Mouse (Mus musculus) neural tube, embryonic 15.5 days (tissue): Measurements from ENCODE around the gene Fmnl2. TPM values are rescaled to one million over a fixed set of nuclear protein-coding genes. Genes with fewer than 3 reads are reported as not detected.
A peak's percentile ranks its signal among the peaks of the same experiment; 100 is the strongest.

Experiments used
- ATAC-seq: fragments of 200-750 bp; cut with Nextera tagmentation; 2 replicates; pipeline ENCODE4 v1.8.0; 2017; ENCODE audit warnings: mild to moderate bottlenecking, moderate TSS enrichment, moderate library complexity; ENCODE audit not compliant: low FRiP score
- H3K27ac ChIP-seq: fragments of 300-500 bp; sonication (generic); replicated peaks from 2 replicates; pipeline ENCODE4 v1.5.1; 2015; ENCODE audit warnings: mild to moderate bottlenecking, inconsistent platforms
- H3K27me3 ChIP-seq: fragments of 300-500 bp; sonication (generic); replicated peaks from 2 replicates; pipeline ENCODE4 v1.6.1; 2015; ENCODE audit warnings: inconsistent platforms
- H3K36me3 ChIP-seq: fragments of 300-500 bp; sonication (generic); 2 replicates; pipeline ENCODE4 v1.6.1; 2015; ENCODE audit warnings: inconsistent platforms
- H3K4me1 ChIP-seq: fragments of 300-500 bp; sonication (generic); 2 replicates; pipeline ENCODE4 v1.6.1; 2015; ENCODE audit warnings: inconsistent platforms
- H3K4me2 ChIP-seq: fragments of 300-500 bp; sonication (generic); 2 replicates; pipeline ENCODE4 v1.6.1; 2015; ENCODE audit warnings: inconsistent platforms, mild to moderate bottlenecking, moderate library complexity
- H3K4me3 ChIP-seq: fragments of 300-500 bp; sonication (generic); replicated peaks from 2 replicates; pipeline ENCODE4 v1.5.1; 2015; ENCODE audit warnings: mild to moderate bottlenecking, inconsistent platforms
- H3K9ac ChIP-seq: fragments of 300-500 bp; sonication (generic); replicated peaks from 2 replicates; pipeline ENCODE4 v1.6.1; 2015; ENCODE audit warnings: mild to moderate bottlenecking, inconsistent platforms
- H3K9me3 ChIP-seq: fragments of 300-500 bp; sonication (generic); replicated peaks from 2 replicates; pipeline ENCODE4 v1.6.1; 2016; ENCODE audit warnings: inconsistent platforms
- WGBS: fragments of 180-500 bp; shearing (Covaris S2); methylation state at CpG from one replicate; pipeline ENCODE4 v1.1.7; 2015; ENCODE audit warnings: mixed read lengths; 5-methylcytosine and 5-hydroxymethylcytosine counted together
- polyA plus RNA-seq: library from polyadenylated mRNA; unstranded; fragments of >200 nt; fragmentation: Nextera tagmentation; extraction: Ambion mirVana; gene quantifications from 2 replicates; pipeline ENCODE4 v1.2.1, GENCODE M21; 2015

Fmnl2 gene
- polyA plus RNA-seq, 1 experiment from 2014 or later: 8.8 TPM

DNA sequence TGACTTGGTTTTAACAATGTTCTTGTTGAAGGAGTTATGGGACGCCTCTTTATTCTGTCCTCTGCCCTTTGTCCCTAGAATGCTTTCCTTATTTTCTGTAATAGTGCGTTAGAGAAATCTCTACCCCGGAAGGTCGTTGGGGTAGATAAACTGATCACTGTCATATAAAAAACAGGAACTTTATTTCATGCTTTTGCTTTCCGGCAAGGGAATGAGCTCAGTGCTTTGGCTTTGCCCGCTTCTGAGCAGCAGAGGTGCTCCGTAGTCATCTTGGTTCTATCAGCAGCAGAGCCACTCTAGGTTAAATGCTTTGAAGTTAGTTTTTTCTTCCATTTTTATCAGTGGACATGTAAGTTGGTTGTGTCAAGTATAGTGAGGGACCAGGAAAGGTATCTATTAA, 135.6 kb downstream of the Fmnl2 start:
- Histone ChIP-seq H3K9ac (no peak overlapping the region), H3K4me1 (peaks cover 13% of the 10 kb centered on the region), H3K27me3 (no peaks in the 10 kb centered on the region), H3K4me2 (no peak overlapping the region), H3K4me3 (no peak overlapping the region), H3K27ac (no peak overlapping the region), H3K9me3 (no peaks in the 10 kb centered on the region), H3K36me3 (no peaks in the 10 kb centered on the region)
- 80% methylated on average over 7 of the region's 7 CpGs for WGBS
- ATAC-seq: no peak

DNA sequence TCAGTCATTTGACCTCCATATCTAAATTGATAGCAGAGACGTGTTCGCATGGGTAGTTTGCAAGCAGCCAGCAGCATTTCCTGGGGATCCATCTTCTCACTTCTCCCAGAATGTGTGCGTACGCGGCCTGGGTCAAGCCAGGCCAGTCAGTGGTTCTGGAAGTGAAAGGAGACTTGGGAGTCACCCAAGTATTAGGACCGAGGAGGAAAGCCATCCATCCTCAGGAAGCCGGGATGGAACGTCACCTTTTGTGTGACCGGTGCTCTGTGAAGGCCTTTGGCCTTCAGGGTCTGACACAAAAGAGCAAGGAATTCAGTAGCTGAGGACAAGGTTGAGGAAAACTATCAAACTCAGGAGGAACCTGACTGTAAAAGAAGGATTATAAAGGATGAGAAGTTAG, 136.9 kb downstream of the Fmnl2 start:
- H3K9me3 ChIP-seq: no peaks in the 10 kb centered on the region
- no peak for ATAC-seq
- H3K27me3 ChIP-seq: no peaks in the 10 kb centered on the region
- peaks cover 13% of the 10 kb centered on the region for H3K4me1 ChIP-seq
- no peak overlapping the region for H3K4me3 ChIP-seq
- H3K27ac ChIP-seq: no peak overlapping the region
- whole genome bisulfite sequencing: 87% methylated on average over 9 of the region's 9 CpGs
- no peaks in the 10 kb centered on the region for H3K36me3 ChIP-seq
- no peak overlapping the region for H3K9ac ChIP-seq
- no peak overlapping the region for H3K4me2 ChIP-seq

DNA sequence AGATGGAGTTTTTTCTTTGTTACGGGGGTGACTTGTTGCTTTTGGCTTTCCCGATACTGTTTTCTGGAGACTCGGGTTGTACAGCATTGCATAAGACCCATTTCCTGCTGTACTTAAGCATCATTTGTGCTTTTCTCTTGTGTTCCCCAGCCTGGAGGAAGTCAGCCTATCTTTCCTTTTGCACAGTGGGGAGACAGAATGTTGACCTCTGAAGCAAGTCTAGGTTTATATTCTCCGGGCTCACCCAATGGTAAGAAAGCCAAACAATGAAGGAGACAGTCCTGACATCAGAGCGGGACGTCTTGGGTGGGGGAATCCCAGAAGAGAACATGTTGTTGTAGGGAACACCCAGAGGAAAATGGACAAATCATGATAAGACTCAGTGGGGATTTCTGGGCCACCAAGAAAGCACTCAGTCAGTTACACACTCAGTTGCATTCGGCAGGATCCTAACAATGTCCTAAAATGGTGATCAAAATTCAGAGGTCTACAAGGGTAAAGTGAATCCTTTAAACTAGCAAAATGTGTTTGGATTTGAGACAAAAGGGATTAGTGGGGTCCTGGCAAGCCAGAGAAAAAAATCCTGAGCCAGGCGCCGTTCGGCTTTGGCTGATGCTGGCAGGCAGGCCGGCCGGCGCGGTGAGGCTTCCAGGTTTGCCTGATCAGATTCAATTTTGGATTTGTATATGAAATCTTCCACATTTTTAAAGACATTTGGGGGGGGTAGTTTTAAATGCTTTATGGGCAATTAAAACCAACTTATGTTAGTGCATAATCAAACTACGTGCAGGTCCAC, 140.5 kb downstream of the Fmnl2 start:
- Histone ChIP-seq H3K27me3 (no peaks in the 10 kb centered on the region), H3K4me1 (0 out of 2 replicates have a peak, but pooled peaks cover 6% of the 10 kb centered on the region), H3K4me3 (no peak overlapping the region), H3K9me3 (no peaks in the 10 kb centered on the region), H3K9ac (no peak overlapping the region), H3K27ac (no peak overlapping the region), H3K4me2 (no peak overlapping the region), H3K36me3 (no peaks in the 10 kb centered on the region)
- no peak for ATAC-seq
- WGBS: 83% methylated on average over 15 of the region's 15 CpGs

DNA sequence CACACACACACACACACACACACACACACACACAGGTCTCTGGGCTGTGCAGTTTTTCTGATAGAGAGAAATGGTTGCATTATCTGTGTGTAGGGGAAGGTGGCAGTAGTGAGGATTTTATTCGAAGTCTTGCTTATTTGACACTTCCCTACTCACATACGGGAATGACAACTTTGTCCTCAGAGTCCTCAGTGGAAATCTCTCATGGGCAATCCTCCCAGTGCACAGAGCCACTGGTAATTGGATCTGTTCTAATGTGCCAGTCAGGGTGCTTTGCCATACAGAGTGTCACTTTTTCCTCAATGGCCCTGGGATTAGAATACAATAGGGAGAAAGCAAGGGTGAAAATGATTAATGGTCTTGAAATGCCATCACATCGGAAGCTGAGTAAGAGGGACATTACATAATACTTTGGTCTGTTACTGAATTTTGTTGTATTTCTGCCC, 141.9 kb downstream of the Fmnl2 start:
- ATAC-seq: 0 out of 2 replicates have a peak, but pooled peaks have one; percentile 39
- no peaks in the 10 kb centered on the region for H3K27me3 ChIP-seq
- WGBS: 44% methylated on average over 3 of the region's 3 CpGs

DNA sequence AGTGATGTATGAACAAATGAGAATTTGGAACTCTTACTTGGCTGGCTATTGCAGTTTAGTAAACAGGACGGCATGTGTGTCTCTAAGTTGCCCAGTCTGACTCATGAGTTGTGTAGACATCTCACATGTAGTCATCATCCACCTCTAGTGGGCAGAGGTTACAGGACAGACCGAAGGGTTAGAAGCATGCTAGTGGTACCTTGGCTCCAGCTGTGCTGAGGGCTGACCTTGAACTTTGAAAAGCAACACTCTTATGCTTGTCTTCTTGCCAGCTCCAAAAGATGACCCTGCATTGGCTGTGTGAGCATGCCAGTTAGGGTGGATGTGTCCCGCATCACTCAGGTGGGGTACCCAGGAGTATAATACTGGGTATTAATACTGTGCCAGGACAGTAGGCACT, 142.8 kb downstream of the Fmnl2 start:
- Histone ChIP-seq H3K27ac (no peak overlapping the region), H3K4me2 (no peak overlapping the region), H3K36me3 (no peaks in the 10 kb centered on the region), H3K4me3 (no peak overlapping the region), H3K27me3 (no peaks in the 10 kb centered on the region), H3K9ac (no peak overlapping the region), H3K4me1 (0 out of 2 replicates have a peak, but pooled peaks cover 6% of the 10 kb centered on the region), H3K9me3 (no peaks in the 10 kb centered on the region)
- WGBS: 97% methylated on average over 3 of the region's 3 CpGs
- ATAC-seq: no peak

More for the DNA sequence above, 141.9 kb downstream of the Fmnl2 start:
- Histone ChIP-seq H3K4me1 (0 out of 2 replicates have a peak, but pooled peaks cover 6% of the 10 kb centered on the region), H3K9me3 (no peaks in the 10 kb centered on the region), H3K4me3 (no peak overlapping the region), H3K9ac (no peak overlapping the region), H3K27ac (no peak overlapping the region), H3K4me2 (no peak overlapping the region), H3K36me3 (no peaks in the 10 kb centered on the region)

DNA sequence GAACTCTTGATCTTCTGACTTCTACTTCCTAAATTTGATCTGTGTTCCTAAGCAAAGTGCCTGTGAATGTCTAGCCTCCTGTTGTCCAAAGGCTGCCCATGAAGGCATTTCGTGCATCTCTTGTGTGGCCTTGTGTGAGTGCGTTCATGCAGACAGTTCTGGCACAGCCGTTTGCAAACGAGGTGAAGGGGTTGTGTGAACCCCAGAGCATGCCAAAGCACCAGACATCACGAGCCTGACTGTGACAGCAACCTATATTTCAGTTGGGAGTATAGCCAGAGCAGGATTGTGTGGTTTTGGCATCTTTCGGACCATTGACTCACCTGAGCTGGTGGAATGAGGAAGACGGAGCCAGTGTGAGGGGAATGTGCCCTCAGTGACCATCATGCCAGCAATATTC, 148.5 kb downstream of the Fmnl2 start:
- 58% methylated on average over 7 of the region's 7 CpGs for WGBS
- no peaks in the 10 kb centered on the region for H3K36me3 ChIP-seq
- no peaks in the 10 kb centered on the region for H3K9me3 ChIP-seq
- H3K4me1 ChIP-seq: peaks cover 30% of the 10 kb centered on the region
- no peak overlapping the region for H3K9ac ChIP-seq
- ATAC-seq: no peak
- H3K4me3 ChIP-seq: no peak overlapping the region
- H3K27ac ChIP-seq: no peak overlapping the region
- H3K27me3 ChIP-seq: no peaks in the 10 kb centered on the region
- H3K4me2 ChIP-seq: no peak overlapping the region

DNA sequence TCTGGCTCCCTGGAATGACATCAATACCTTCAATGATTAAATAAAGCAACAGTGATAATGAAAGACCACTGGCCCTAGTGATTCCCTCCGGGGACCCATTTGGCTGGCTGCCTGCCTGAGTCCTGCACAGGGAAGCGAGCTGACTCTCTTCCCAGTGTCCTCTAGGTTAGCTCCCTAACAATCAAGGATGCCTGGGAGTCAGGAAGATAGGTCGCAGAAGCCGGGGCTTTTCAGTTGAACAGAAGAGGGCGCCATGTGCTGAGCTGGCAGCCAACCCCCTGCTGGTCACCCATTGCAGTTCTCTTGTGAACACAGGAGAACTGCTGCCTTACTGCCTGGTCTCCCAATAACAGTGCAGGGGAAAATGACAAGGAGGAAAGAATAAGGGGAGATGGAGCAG, 149.5 kb downstream of the Fmnl2 start:
- Histone ChIP-seq H3K4me2 (no peak overlapping the region), H3K9ac (no peak overlapping the region), H3K36me3 (no peaks in the 10 kb centered on the region), H3K4me3 (no peak overlapping the region), H3K4me1 (peaks cover 32% of the 10 kb centered on the region), H3K27ac (no peak overlapping the region), H3K27me3 (no peaks in the 10 kb centered on the region), H3K9me3 (no peaks in the 10 kb centered on the region)
- WGBS: 13% methylated on average over 5 of the region's 5 CpGs
- ATAC-seq: no peak

DNA sequence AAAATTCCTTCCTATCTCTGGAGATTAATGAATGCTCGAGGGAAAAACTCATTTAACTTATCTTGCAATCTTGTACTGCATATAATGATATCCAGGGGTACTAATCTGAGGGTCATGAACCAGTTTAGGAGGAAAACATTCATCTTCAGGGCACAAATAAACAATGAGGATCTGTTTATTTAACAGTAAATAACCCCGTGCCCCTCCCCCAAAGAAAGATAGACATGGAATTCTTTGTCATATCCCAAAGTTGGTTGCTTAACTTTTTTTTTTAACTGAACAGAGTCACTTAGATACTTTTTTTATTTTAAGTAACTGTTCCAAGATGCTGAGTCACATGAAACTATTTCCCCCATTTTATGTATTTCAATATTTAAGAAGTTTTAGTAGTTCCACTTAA, 155.4 kb downstream of the Fmnl2 start:
- H3K9ac ChIP-seq: no peak overlapping the region
- WGBS: 74% methylated on average over 2 of the region's 2 CpGs
- ATAC-seq: no peak

DNA sequence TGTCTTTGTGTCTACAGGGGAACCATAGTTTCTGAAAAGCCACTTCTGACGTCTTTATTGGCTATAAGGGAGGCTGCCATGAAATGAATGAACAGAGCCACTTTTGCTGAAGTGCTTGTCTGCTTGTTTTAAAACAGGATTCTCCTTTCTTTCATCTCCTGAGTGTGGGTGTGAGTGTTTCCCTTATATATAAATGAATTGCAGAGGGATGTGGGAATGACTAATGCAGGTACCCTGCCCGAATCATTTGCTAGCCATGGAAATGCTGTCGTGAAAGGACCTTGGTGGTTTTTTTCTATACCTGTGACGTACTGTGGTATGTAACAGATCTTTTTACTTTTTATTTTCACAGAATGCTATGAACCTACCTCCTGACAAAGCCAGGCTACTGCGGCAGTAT, 156.8 kb downstream of the Fmnl2 start:
- Histone ChIP-seq H3K4me1 (peaks cover 15% of the 10 kb centered on the region), H3K4me2 (no peak overlapping the region), H3K9me3 (no peaks in the 10 kb centered on the region), H3K27ac (no peak overlapping the region), H3K36me3 (no peaks in the 10 kb centered on the region), H3K27me3 (no peaks in the 10 kb centered on the region), H3K9ac (no peak overlapping the region), H3K4me3 (no peak overlapping the region)
- no peak for ATAC-seq
- 68% methylated on average over 5 of the region's 5 CpGs for WGBS

More for the DNA sequence above, 155.4 kb downstream of the Fmnl2 start:
- Histone ChIP-seq H3K4me1 (peaks cover 21% of the 10 kb centered on the region), H3K27ac (no peak overlapping the region), H3K4me2 (no peak overlapping the region), H3K36me3 (no peaks in the 10 kb centered on the region), H3K27me3 (no peaks in the 10 kb centered on the region), H3K4me3 (no peak overlapping the region), H3K9me3 (no peaks in the 10 kb centered on the region)

DNA sequence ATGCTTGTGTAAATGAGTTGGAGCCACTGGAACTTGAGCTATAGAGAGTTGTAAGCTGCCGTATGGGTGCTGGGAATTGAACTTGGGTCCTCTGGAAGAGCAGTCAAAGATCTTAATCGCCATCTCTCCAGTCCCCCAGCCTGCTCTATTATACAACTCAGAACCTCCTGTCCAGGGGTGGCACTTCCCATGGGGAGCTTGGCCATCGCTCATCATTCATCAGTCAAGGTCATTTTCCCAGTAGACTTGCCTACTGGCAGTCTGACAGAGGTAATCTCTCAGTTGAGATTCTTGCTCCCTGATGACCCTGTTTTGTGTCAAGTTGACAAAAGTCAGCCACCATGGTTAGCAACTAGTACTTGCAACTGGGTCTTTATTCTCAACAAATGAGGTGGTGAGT, 165.3 kb downstream of the Fmnl2 start:
- Histone ChIP-seq H3K9me3 (no peaks in the 10 kb centered on the region), H3K4me1 (no peaks in the 10 kb centered on the region), H3K4me3 (no peak overlapping the region), H3K27ac (no peak overlapping the region), H3K27me3 (no peaks in the 10 kb centered on the region), H3K36me3 (no peaks in the 10 kb centered on the region), H3K9ac (no peak overlapping the region), H3K4me2 (no peak overlapping the region)
- ATAC-seq: no peak
- 92% methylated on average over 3 of the region's 3 CpGs for WGBS

DNA sequence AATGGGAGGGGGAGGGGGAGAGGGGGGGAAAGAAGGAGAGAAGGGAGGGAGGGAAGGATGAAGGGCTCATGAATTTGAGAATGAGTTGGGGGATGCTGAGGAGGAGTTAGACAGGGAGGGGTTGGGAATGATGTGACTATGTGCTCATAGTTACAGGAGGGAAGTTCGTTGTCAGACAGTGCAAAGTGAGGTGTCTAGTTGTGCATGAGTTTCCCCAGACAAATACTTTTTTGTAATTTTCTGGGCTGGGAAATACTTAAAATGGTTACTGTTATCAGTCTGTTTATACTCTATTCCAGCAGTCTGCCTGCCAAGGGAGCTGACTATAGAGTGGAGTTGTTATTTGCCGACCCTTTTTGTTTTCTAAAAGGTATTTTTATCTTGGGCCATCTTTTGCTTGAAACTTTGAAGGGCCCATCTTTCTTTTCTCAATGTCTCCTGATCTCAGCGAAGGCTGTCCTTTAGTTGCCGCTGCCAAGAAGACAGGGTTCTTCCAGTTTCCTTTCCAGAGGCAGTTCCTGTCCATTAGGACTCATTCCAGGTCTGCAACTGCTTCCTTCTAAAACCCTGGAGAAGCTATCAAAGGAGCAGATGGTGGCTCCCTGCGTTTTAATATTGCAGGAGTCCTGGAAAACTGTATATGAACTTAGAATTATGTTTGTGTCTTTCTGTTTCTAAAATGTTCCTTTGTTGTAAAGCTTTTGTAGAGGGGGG, 168.6 kb downstream of the Fmnl2 start:
- ATAC-seq: no peak
- H3K36me3 ChIP-seq: no peaks in the 10 kb centered on the region
- H3K9me3 ChIP-seq: no peaks in the 10 kb centered on the region
- 76% methylated on average over 5 of the region's 5 CpGs for WGBS
- no peak overlapping the region for H3K4me3 ChIP-seq
- 0 out of 2 replicates have a peak, but pooled peaks cover 8% of the 10 kb centered on the region for H3K4me1 ChIP-seq
- H3K9ac ChIP-seq: no peak overlapping the region
- no peaks in the 10 kb centered on the region for H3K27me3 ChIP-seq
- H3K27ac ChIP-seq: no peak overlapping the region
- H3K4me2 ChIP-seq: no peak overlapping the region

DNA sequence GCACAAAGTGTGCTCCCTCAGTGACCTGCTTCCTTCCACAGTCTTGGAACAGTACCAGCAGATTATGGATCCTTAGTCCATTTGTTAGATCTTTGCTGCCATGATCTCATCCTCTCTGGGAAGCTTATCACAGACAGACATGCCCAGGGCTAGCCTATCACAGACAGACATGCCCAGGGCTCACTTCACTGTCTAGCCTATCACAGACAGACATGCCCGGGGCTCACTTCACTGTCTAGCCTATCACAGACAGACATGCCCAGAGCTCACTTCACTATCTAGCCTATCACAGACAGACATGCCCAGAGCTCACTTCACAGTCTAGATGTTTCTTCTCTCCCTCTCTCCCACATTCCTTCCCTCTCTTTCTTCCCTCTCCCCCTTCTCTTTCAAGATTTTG, 171.2 kb downstream of the Fmnl2 start:
- Histone ChIP-seq H3K9me3 (no peaks in the 10 kb centered on the region), H3K27ac (no peak overlapping the region), H3K27me3 (no peaks in the 10 kb centered on the region), H3K4me1 (0 out of 2 replicates have a peak, but pooled peaks cover 8% of the 10 kb centered on the region), H3K36me3 (no peaks in the 10 kb centered on the region), H3K9ac (no peak overlapping the region), H3K4me2 (no peak overlapping the region), H3K4me3 (no peak overlapping the region)
- ATAC-seq: no peak
- 100% methylated on average over 1 of the region's 1 CpGs for WGBS
